Mouse (Mus musculus) cerebellum, adult 9-10 months (tissue): ENCODE measurements at regions not wholly inside any gene's neighbourhood (a gene's known extent, or its start where the extent isn't known, plus 50 kb on each side); places are given as distances from the start of the nearest gene placed in this dataset.
A peak's percentile ranks its signal among the peaks of the same experiment; 100 is the strongest.
"Not testable (repeated sequence)": the region's sequence is repeated elsewhere in the genome, so short reads cannot be mapped to it uniquely, and the experiment has no call there.

ENCODE experiments used
- DNase-seq: peaks from one replicate; pipeline ENCODE4 v3.0.0; 2022

DNA sequence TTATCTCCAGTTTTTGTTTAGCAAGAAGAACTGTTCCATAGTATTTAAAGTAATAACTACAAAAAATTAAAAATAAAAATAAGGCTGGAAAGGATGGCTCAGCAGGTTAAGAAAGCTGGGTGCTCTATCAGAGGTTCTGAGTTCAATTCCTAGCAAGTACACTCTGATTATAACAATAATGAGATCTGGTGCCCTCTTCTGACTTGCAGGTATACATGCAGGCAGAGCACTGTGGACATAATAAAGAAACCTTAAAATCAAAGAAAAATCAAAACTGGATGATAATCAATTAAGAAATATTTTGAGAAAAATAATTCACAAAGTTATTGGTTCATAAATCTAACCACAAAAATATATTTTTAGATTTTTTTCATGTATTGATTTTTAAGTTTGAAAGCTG is 346.7 kb upstream of the Cdh8 start:
- no peak for DNase-seq

DNA sequence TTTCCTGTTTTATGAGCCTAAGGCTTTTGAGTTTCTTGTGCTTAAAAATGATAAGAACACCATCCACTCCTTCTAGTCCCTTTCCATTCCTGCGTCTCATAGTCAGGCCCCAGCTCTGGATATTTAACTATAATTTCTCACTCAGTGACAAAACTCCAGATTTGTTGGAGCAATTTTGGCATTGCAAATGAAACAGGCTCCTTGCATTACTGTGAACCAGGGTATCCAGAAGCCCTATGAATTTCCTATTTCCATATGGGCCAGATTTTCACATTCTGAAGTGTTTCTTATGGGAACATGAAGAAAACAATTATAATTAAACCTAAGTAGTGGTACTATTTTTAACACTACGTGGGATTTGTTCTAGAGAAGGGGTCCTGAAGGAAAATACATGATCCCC is 319.9 kb upstream of the Cdh8 start:
- DNase-seq = no peak

DNA sequence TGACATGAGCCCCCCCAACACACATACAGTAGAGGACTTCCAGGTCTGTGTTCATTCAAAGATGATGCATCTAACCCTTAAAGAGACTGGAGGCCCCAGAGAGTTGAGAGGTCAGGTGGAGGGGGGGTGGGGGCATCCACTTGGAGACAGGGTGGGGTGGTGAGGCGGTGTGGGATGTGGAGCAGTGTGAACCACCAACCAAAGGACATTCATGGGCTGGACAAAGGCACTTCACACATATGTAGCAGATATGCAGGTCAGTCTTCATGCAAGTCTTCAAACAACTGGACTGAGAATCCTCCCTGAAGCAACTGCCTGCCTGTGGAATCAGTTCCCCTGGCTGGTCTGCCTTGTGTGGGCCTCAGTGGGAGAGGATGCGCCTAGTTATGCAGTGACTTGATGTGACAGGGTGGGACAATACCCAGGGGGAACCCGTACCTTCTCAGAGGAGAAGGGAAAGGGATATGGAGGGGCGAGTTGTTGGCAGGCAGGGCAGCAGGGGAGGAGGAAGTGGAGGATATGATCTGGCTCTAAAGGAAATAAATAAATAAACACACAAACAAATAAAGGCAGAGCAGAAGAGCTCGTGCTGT is 308.5 kb upstream of the Cdh8 start:
- no peak for DNase-seq

DNA sequence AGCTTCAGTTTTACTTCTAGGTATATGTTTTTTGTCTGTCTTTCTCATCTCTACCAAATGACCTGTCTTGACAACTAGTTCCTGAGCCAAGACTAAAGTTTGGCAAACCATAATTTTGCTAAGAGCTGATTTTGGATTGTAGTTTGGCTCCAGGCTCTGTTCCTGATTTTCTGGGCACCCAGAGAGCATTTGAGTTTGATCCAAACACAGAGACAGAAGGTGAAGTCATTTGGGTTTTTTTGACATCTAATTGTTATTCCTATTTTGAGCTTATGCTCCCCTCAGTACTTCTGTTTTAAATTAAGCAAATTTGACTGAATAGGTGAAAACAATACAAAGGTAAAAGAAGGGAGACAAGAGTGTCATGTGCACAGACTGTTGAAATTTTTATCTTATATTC is 302.7 kb upstream of the Cdh8 start:
- peak; percentile 52 for DNase-seq

DNA sequence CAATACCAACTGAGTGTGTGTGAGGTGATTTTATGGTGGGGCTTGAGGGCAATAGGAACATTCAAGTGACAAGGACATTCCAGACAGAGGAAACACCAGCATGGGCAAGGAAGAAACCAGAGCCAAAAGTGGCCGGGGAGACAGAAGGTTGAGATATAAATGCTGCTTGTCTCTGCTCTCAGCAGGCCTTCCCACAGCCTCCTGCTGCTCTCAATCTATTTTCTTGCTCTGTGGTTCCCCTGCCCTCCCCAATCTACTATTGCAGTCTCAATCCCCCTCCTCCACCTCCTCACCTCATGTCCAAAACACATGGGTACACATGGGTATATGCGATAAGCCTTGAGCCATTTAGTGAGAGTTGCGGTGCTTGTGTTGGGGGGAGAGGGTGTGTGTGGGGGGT is 265.4 kb upstream of the Cdh8 start:
- DNase-seq = no peak

DNA sequence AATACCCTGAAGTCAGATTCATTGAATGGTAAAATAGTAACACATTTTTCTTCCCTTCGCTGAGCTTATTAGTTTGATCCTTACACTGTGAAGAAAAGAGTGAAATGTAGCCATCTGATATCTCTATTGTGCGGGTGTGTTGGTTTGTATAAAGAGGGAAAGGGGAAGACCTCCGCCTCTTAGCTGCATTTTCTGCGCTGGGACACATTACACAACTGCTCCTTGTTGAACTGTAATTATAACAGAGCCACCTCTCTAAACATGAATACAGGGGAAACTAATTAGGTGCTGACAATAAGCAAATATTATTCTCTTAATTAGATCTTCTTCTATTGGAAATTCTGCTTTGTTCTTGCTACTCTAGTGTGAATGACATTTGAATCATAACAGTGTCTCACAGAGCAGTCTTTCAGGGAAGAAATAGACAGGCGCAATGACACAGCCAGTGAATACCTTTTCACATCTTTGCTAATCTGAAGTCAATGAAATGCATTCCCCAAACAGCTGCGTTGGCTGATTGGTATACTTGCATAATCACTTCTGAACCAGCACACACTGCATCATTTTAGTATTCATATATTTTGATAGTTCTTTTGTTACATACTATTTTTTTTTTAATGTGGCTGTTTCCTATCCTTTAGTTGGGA is 263.1 kb upstream of the Cdh8 start:
- DNase-seq = not testable (repeated sequence)

DNA sequence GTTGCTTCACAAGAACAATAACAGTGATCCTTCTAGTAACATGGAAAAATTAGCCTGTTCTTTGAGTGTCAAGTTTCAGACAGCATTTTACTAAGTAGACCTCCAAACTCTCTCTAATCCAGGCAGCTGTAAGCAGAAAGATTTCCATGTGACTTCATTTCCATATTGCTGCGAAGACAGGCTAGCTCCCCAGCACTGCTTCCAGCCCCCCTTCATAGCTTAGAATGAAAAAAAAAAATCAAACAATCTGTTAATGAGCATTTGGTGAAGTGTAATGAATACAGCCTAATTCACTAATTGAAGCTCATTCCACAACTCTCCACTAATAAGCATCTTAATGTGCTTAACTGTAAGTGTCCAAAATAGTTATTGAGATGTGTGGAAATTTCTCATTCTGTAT is 251.4 kb upstream of the Cdh8 start:
- not testable (repeated sequence) for DNase-seq

DNA sequence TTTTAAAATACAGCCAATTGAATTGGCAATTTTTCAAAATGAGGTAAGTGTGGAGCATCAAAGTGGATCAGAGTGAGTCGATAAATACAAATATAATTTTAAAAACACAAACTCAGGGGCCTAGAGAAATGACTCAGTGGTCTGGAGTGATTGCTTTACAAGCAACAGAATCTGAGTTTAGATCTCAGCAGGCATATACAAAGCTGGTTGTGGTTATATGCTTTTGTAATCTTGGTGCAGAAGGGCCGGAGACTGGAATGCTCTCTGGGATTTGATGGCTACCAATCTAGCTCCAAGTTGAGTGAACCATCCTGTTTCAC is 235.0 kb upstream of the Cdh8 start:
- DNase-seq = no peak

DNA sequence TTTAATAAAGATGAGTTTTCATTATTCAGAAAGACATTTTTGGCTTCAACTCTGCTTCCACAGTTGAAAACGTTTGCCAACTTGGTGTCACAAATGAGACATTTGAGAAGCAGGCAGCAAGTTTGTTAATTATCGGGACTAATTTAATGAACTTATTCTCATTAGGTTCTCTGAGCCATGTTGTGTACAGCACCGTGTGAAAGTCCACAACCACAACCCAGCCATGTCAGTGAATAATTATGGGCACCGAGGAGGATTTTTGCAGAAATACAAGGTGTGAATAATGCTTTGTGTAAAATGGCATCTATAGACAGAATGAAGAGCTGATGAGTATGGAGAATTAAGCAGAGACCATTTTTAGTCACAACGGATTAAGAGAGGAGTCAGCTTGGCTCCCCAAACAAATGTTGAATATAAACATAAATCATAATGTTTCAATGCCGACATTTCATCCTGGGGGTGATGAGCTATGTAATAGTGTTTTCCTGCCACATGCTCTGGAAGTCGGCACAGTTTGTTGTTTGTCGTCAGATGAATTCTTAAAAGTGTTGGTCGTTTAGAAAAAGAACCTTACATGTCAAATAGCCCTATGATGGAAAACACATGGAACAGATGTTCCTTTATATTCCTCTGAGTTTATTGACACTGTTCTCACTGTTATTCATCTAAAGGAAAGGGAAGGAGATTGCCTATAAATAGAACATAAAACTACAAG is 234.5 kb upstream of the Cdh8 start:
- DNase-seq = no peak

DNA sequence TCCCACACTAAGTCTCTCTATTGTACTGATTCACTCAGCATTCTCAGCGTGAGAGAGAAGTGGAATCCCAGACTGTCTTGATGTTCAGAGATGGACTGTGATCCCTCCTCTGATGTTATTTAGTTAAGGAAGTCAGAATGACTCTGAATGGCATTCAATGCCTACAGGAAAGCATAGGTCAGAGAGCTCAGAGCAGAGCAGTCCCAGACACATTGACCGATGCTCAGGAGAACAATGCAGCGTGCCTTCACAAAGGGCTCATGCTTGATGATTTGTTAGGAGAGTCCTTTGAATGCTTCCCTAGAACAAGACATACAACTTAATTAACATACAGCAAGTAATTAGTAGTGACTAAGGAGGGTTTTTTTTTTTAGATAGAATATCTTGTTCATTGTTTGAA is 224.3 kb upstream of the Cdh8 start:
- DNase-seq = no peak

DNA sequence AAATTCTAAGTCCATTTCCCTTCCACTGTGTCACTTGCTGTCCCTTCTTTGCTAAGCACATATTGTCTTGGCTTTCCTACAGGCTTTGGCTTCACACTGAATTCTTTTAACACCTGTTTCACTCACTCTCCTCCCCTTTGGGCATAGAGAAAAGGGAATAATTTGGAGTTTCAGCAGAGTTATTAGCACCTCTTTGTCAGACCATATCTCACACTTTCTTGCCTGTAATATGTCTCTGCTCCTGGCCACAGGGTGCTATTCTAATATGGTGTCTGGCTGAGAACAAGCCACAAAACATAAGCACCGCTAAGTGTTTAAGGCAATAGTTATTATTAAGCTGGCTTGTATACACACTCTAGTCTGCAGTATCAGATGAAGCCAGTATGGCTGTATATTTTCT is 214.7 kb upstream of the Cdh8 start:
- DNase-seq = not testable (repeated sequence)

DNA sequence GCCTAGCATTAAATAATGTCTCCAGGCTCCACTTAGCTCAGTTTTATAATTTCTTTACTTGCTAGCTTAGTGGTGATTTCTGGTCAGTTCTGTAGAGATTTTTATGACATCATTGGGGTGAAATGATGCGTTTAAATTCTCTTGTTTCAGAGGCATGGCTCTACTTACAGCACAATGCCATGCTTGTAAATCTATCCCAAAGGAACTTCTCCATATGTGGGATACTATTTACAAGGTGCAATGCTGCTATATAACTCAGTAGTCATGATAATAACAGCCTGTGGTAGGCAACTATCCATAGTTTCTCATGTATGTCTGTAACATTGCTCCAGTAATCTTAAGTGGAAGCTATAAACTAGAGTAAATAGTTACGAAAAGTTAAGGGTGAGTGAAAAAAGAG is 205.4 kb upstream of the Cdh8 start:
- no peak for DNase-seq

DNA sequence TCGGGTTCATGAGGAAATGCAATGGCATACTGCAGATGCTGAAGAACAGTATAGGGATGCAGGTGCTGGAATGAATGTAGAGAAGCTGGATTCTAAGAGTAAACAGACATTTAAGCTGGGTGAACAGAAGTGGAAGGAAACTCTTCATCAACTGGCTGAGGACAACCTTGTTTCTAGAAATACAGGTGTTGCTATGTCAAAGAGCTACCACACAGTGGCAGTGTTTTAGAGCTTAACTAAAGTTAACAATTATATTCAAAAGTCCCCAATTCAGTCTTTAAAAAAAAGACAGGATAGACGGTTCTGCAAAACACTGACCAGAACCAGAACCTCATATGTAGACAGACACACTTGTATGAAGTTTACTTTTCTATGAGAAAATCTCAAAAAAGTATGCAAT is 188.1 kb upstream of the Cdh8 start:
- DNase-seq = not testable (repeated sequence)

DNA sequence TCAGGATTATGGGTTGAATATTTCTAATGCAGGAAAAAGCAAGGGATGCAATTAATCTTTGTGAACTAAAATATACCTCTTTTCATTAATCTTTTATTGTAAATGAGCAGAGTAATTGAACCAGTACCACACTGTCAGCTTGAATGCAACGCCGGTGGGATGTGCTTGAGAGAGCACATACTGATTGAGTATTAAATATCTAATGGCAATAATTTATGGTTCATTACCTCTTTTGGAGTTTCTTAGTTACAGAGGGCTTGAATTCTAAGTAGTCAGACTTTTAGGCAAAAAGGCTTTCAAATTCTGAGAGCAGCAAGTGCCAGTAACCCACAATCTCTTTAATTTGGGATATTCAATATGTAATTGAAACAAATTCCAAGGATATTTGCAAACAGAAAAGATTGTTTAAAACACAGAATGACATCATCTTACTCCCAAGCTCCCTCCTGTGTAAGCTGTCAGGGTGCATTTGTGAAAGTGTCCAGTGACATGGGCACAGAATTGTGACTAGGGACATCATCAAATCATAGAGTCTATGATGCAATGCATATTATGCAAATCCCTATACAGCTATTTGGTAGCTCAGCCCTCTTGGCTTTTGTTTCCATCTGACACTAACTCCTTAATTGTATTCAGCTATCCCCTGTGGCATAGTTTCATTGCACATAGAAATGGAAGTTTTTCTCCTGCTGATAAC is 175.2 kb upstream of the Cdh8 start:
- DNase-seq = no peak

DNA sequence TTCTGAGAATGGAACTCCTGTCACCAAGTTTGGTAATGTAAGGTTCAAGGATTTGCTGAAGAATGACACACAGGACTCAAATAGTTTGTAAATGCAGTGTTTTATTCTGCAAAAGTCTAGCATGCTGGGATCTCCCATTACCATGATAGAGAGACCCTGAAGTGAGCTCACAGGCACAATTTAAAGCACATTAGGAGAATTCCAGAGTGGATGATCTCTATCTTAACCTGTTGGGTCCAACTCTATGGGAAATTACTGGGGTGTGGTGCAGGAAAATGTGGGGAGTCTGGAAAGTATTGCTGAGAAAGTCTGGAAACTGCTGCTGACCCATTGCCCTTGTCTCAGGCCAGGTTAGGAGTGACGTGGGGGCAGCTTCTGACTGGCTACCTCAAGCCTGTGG is 127.8 kb upstream of the Cdh8 start:
- DNase-seq = no peak

DNA sequence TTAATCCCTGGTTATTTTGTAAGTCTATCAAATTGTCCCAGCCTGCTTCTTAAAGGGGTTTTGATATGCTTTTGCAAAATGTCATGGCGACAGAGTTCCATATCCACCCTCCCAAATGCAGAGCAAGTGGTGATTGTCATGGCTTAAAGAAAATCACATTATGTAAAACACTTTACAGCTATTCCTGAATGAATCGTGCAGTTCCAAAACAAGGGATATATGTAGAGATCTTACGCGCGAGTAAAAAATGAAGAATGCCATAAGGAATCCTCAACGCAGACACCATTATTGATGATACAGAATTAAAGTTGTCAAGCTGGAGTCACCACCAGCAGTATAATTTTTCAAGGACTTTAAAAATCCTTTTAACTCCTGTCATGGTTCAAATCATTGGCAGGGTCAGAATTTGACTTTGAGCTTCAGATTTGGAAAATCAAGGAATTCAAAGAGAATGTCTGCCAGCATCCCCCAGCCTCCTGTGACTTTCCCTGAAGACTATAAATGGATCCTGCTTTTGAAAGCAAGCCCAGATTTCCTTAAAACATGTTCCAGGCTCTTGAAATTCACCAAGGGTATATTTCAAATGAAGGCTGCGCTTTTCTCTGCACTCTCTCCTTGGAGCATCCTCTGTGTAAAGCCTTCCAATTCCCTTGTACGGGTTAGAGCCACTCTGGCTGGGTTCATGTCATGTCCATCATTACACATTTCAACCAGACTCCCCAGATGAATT is 116.6 kb upstream of the Cdh8 start:
- no peak for DNase-seq

DNA sequence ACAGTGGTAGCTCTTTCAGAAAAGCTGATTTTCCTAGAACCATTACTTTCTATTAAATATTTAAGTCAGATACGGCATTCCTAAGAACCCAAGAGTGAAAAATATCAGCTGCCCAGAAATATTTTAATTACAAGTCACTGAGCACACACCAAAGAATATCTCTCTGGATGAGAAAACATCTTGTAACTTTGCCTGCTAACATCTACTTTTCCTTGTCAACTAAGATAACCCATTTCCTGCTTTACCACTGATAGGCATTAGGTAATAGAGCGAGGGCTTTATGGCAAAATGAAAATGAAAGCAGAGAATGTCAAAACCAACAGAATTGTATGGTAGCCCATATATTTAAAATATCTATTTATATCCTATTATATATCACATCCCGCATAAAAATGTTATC is 85.8 kb upstream of the Cdh8 start:
- DNase-seq = no peak
